Mouse (Mus musculus): ENCODE results near the gene Gm21988.

GRCm38 (mm10) chr11:70271641-70272040, 32.0 kb upstream of the Gm21988 start:
- TF ChIP-seq TAL1 (IDR thresholded peaks at IDR 0.05; ENCODE audit: low read length), result no peak
- no peak for TF ChIP-seq GATA1 (IDR thresholded peaks at IDR 0.05; ENCODE audit: low read length)
